Mouse (Mus musculus): Measurements from ENCODE around the gene Nthl1. TPM values are rescaled to one million over a fixed set of nuclear protein-coding genes. Genes with fewer than 3 reads are reported as not detected.

Nthl1 gene
- 4.3 TPM for total RNA-seq (2023)

DNA sequence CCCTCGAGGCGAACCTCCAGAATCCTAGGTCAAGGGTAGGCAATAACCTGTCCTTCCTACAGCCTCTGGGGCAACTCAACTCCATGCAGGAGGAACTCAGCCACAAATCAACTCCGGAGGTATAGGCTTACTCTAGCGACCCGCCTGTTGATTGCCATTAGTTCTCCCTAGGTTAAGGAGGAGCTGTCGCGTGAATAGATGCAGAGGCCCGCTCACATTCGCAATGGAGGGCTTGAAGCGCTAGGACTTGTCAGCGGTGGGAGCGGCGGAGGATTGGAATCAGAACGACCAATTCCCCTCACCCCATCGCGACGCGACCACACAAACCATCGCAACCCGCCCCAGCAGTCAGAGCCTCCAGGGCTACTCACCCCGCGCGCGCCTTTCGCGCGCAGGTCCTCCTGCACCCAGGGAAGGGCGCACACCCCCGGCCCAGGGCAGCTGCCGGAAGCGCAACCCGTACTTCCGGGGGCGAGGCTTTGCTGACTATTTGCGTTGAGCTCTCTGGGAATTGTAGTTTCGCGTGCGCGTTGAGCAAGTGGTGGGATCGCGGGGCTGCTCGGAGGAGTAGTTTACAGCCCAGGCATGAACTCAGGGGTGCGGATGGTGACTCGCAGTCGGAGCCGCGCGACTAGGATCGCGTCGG lies at the start of gene Nthl1, which contains the start of gene Tsc2:
Nthl1 (plus strand) TSS at position 514 of the 646 bp plus-strand sequence.
Tsc2 (minus strand) TSS at position 464 of the 646 bp plus-strand sequence.

DNA sequence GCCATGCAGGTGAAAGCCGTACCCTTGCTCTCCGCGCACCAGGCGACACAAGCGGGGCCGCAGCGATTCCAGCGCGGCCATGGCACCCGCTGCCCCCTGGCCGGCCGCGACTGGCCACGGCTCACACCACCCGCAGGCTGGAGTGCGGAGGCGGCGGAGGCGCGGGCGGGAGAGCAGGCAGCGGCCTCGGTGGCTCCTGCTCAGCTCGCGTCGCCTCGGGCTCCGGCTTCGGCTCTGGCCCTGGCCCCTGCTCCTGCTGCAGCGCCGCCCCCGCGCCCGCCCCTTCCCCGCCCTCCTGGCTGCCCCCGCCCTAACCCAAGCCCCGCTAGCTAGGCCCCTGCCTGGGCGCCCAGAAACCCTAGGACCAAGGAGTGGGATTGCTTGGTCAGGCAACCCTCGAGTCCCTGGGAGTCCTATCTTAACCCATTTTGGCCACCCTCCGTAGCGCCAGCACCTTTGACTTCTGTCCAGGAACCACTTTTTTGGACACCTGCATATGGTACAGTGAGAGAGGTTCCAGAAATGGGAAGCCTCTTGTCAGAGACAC lies 17.7 kb downstream of the Nthl1 start, which contains the start of gene Slc9a3r2:
Slc9a3r2 (minus strand) TSS at position 258 of the 547 bp plus-strand sequence.

DNA sequence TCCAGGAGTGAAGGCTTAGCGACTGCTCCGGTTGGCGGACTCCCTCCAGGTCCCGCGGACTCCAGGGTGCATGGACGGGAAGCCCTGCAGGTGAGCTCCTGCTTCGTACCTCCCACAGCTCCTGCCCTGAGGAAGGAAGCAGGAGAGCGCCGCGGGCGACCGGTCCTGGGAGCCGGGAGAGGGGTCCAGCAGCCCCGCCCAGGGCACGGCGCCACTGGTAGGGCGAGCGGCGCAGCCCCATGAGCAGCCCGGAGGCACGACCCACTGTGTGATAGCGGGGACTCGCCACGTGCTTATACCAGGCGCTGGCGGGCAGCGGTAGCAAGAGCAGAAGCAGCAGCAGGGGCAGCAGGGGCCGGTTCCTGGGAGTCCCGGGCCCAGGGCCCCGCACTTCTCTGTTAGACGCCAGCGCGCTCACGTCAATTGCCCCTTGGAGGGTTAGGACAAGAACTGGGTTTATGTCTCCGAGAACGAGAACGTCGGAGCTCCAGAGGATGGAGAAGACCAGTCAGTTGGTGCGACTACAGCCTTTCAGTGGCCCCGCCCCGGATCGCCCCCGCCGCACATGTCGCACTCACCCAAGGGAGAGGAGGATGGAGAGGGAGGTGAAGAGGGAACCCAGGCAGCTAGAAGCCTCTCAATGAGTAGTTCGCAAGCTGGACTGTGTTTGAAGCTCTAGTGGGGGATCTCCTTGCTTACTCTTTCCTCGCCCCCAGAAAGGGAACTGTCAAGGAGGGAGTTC lies 25.7 kb downstream of the Nthl1 start, which contains the start of gene Npw:
Npw (minus strand) TSS at position 441 of the 742 bp plus-strand sequence.

DNA sequence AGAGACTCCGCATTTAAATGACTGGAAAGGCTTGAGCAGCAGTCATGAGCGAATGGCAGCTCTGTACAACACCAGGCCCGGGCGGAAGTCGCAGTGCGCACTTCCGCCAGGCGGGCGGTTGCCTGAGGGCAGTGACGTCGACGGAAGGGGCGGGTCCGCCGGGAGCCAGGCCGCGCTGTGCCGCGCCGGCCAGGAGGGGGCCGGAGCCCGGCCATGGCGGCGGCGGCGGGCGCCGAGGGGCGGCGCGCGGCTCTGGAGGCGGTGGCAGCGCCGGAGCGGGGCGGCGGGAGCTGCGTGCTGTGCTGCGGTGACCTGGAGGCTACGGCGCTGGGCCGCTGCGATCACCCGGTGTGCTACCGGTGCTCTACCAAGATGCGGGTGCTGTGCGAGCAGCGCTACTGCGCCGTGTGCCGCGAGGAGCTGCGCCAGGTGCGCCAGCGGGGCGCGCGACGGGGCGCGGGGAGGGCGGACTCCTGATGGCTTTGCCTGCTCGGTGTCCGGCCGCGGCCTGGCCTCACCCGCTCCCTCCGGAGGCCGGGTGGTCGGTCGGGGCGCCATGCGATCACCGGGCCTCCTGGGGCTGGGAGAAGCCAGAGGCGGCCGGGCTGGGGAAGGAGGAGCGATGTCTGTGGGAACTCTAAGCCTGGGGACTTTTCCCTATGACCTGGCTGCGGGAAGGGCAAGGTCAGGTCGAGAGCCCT lies 37.2 kb downstream of the Nthl1 start, which contains the start of gene Zfp598:
Zfp598 (plus strand) TSS at position 143 of the 701 bp plus-strand sequence.

Other genes with a start within 250 kb of the Nthl1 start
- 150 TPM for gene Rnps1, start 218.1 kb upstream of the Nthl1 start, total RNA-seq (2023)
- gene Eci1, start 206.0 kb upstream of the Nthl1 start, total RNA-seq (2023) = 14.9 TPM
- gene Dnase1l2, start 189.6 kb upstream of the Nthl1 start, total RNA-seq (2023) = 4.8 TPM
- gene E4f1, start 162.4 kb upstream of the Nthl1 start, total RNA-seq (2023) = 73.9 TPM
- 14.1 TPM for gene Pgp, start 162.3 kb upstream of the Nthl1 start, total RNA-seq (2023)
- gene Bricd5, start 158.8 kb upstream of the Nthl1 start, total RNA-seq (2023) = 0.80 TPM
- gene Mlst8, start 153.6 kb upstream of the Nthl1 start, total RNA-seq (2023) = 23.8 TPM
- gene Caskin1, start 144.1 kb upstream of the Nthl1 start, total RNA-seq (2023) = not detected
- 183 TPM for gene Traf7, start 104.7 kb upstream of the Nthl1 start, total RNA-seq (2023)
- gene Rab26, start 98.5 kb upstream of the Nthl1 start, total RNA-seq (2023) = 2.7 TPM
- 74.3 TPM for gene Pkd1, start 82.8 kb upstream of the Nthl1 start, total RNA-seq (2023)
- 70.5 TPM for gene Tsc2, start 50 bp upstream of the Nthl1 start, total RNA-seq (2023)
- not detected for gene Slc9a3r2, start 17.6 kb downstream of the Nthl1 start, total RNA-seq (2023)
- gene Npw, start 25.8 kb downstream of the Nthl1 start, total RNA-seq (2023) = not detected
- gene Zfp598, start 37.0 kb downstream of the Nthl1 start, total RNA-seq (2023) = 62.1 TPM
- gene Syngr3, start 57.3 kb downstream of the Nthl1 start, total RNA-seq (2023) = not detected
- 12.7 TPM for gene Gfer, start 63.5 kb downstream of the Nthl1 start, total RNA-seq (2023)
- 2.0 TPM for gene Noxo1, start 63.6 kb downstream of the Nthl1 start, total RNA-seq (2023)
- gene Tbl3, start 75.0 kb downstream of the Nthl1 start, total RNA-seq (2023) = 26.6 TPM
- gene Rnf151, start 85.4 kb downstream of the Nthl1 start, total RNA-seq (2023) = not detected
- 1,667 TPM for gene Rps2, start 85.4 kb downstream of the Nthl1 start, total RNA-seq (2023)
- gene Ndufb10, start 91.8 kb downstream of the Nthl1 start, total RNA-seq (2023) = 68.1 TPM
- not detected for gene Rpl3l, start 95.1 kb downstream of the Nthl1 start, total RNA-seq (2023)
- 32.5 TPM for gene Msrb1, start 104.0 kb downstream of the Nthl1 start, total RNA-seq (2023)
- gene Hs3st6, start 120.3 kb downstream of the Nthl1 start, total RNA-seq (2023) = not detected
- not detected for gene Meiob, start 171.6 kb downstream of the Nthl1 start, total RNA-seq (2023)
- gene Hagh, start 207.5 kb downstream of the Nthl1 start, total RNA-seq (2023) = 33.1 TPM
- 2.0 TPM for gene Fahd1, start 217.7 kb downstream of the Nthl1 start, total RNA-seq (2023)
- gene Igfals, start 233.3 kb downstream of the Nthl1 start, total RNA-seq (2023) = 0.67 TPM